Mouse (Mus musculus) heart, embryonic 14.5 days (tissue): Measurements from ENCODE around the gene Atp5d. TPM values are rescaled to one million over a fixed set of nuclear protein-coding genes. Genes with fewer than 3 reads are reported as not detected.

Source experiments
- ATAC-seq: fragments of 200-750 bp; cut with Nextera tagmentation; 2 replicates; pipeline ENCODE4 v1.8.0; 2017; ENCODE audit warnings: low read depth, moderate TSS enrichment; ENCODE audit not compliant: insufficient number of reproducible peaks, insufficient read depth, low FRiP score
- H3K27ac ChIP-seq, 2 experiments: fragments of 200-500 bp in 1 of 2; fragments of 300-500 bp in 1 of 2; sonication (generic) in 1 of 2; replicated peaks in 1 of 2; 2 replicates each; pipeline ENCODE4 v1.5.1; 2012 to 2014; ENCODE audit warnings: low read depth in 2 of 2, low read length in 2 of 2, control low read depth in 1 of 2, mild to moderate bottlenecking in 1 of 2, mixed read lengths in 1 of 2; ENCODE audit not compliant: control insufficient read depth in 1 of 2, insufficient read depth in 1 of 2
- H3K27me3 ChIP-seq: fragments of 300-500 bp; sonication (generic); 2 replicates; pipeline ENCODE4 v1.6.1; 2014; ENCODE audit warnings: mild to moderate bottlenecking, low read length, control low read depth; ENCODE audit not compliant: control insufficient read depth, insufficient read depth
- H3K36me3 ChIP-seq: fragments of 300-500 bp; sonication (generic); 2 replicates; pipeline ENCODE4 v1.6.1; 2014; ENCODE audit warnings: mild to moderate bottlenecking, control low read depth, low read length, mixed read lengths; ENCODE audit not compliant: control insufficient read depth, insufficient read depth
- H3K4me1 ChIP-seq, 2 experiments: fragments of 200-500 bp in 1 of 2; fragments of 300-500 bp in 1 of 2; sonication (generic) in 1 of 2; 2 replicates each; pipeline ENCODE4 v1.6.1; 2012 to 2014; ENCODE audit warnings: low read length in 2 of 2, control low read depth in 1 of 2, mixed read lengths in 1 of 2; ENCODE audit not compliant: control insufficient read depth in 2 of 2, insufficient read depth in 2 of 2
- H3K4me2 ChIP-seq: fragments of 300-500 bp; sonication (generic); 2 replicates; pipeline ENCODE4 v1.6.1; 2014; ENCODE audit warnings: mild to moderate bottlenecking, low read length
- H3K4me3 ChIP-seq, 2 experiments: fragments of 200-500 bp in 1 of 2; fragments of 300-500 bp in 1 of 2; sonication (generic) in 1 of 2; 2 replicates each; pipeline ENCODE4 v1.5.1; 2012 to 2014; ENCODE audit warnings: low read length in 2 of 2, mild to moderate bottlenecking in 2 of 2, control low read depth in 1 of 2, low read depth in 1 of 2, moderate library complexity in 1 of 2; ENCODE audit not compliant: control insufficient read depth in 1 of 2, insufficient read depth in 1 of 2
- H3K9ac ChIP-seq: fragments of 300-500 bp; sonication (generic); 2 replicates; pipeline ENCODE4 v1.6.1; 2014; ENCODE audit warnings: mild to moderate bottlenecking, low read length
- H3K9me3 ChIP-seq: fragments of 300-500 bp; sonication (generic); 2 replicates; pipeline ENCODE4 v1.6.1; 2016; ENCODE audit warnings: low read length, control low read depth; ENCODE audit not compliant: control insufficient read depth
- WGBS: fragments of 180-500 bp; shearing (Covaris S2); extraction: QIAGEN DNeasy Blood & Tissue Kit; methylation state at CpG from one replicate; pipeline ENCODE4 v1.1.7; 2014; 5-methylcytosine and 5-hydroxymethylcytosine counted together
- polyA plus RNA-seq: library from polyadenylated mRNA; unstranded; fragments of >200 nt; fragmentation: Nextera tagmentation; extraction: Ambion mirVana; gene quantifications from 2 replicates; pipeline ENCODE4 v1.2.1, GENCODE M21; 2014

Gene Atp5d
- polyA plus RNA-seq, 1 experiment from 2014 or later: 1,015 TPM

DNA sequence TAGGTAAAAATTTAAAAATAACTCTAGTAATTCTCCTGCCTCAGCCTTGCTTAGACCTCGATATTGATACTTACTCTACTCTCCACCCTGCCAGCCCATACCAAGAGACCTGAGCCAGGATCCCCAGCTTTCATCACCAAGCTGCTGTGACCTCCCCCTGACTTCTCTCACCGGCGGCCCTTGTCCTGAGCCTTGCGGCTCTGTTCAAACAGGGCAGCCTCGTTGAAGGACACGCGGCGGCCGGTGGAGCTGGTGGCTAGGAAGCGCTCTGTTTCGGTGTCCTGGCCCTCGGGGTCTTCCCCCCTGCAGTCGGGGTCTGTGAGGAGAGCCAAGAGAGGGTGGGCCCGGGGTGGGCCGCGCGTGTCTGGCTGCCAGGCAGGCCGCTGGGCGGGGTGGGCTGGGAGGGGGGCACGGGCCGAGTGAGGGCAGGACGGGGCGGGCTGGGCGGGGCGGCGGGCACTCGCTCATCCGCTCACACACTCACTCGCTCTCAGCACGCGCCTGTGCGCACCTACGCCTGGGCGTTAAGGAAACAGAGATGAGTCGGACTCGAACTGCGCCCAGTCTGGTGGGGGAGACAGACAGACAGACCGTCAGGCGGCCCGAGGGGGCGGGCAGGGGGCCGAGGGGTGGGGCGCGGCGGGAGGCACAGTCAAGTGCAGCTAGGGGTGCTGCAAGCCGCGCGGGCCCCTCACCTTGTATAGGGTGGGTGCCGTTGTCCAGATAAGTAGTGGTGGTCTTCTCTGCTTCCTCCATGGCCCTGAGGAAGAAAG lies 2.1 kb upstream of the Atp5d start:
- Histone ChIP-seq H3K9me3 (0 out of 2 replicates have a peak, but pooled peaks cover 3% of the 10 kb centered on the region), H3K27me3 (peaks cover 31% of the 10 kb centered on the region), H3K4me3 (peak overlapping the region; percentile 1 to 64), H3K36me3 (peaks cover 14% of the 10 kb centered on the region), H3K9ac (peak overlapping the region; percentile 25; the same call in 1 of the 2 replicates), H3K4me2 (peak overlapping the region; percentile 99), H3K27ac (no peak overlapping the region), H3K4me1 (peaks cover 18 to 45% of the 10 kb centered on the region in 2 experiments)
- WGBS: 15% methylated on average over 48 of the region's 49 CpGs
- no peak for ATAC-seq

GRCm38 (mm10) chr10:80136952-80137625 lies 1.3 kb upstream of the Atp5d start:
- Histone ChIP-seq H3K27ac (no peak overlapping the region), H3K4me2 (peak overlapping the region; percentile 99), H3K27me3 (peaks cover 31% of the 10 kb centered on the region), H3K9ac (peak overlapping the region; percentile 79; the same call in 1 of the 2 replicates), H3K9me3 (0 out of 2 replicates have a peak, but pooled peaks cover 3% of the 10 kb centered on the region), H3K36me3 (peaks cover 7% of the 10 kb centered on the region), H3K4me1 (peaks cover 18 to 45% of the 10 kb centered on the region in 2 experiments), H3K4me3 (peak overlapping the region; percentile 13 to 64)
- WGBS: 6% methylated on average over 28 of the region's 29 CpGs
- no peak for ATAC-seq

DNA sequence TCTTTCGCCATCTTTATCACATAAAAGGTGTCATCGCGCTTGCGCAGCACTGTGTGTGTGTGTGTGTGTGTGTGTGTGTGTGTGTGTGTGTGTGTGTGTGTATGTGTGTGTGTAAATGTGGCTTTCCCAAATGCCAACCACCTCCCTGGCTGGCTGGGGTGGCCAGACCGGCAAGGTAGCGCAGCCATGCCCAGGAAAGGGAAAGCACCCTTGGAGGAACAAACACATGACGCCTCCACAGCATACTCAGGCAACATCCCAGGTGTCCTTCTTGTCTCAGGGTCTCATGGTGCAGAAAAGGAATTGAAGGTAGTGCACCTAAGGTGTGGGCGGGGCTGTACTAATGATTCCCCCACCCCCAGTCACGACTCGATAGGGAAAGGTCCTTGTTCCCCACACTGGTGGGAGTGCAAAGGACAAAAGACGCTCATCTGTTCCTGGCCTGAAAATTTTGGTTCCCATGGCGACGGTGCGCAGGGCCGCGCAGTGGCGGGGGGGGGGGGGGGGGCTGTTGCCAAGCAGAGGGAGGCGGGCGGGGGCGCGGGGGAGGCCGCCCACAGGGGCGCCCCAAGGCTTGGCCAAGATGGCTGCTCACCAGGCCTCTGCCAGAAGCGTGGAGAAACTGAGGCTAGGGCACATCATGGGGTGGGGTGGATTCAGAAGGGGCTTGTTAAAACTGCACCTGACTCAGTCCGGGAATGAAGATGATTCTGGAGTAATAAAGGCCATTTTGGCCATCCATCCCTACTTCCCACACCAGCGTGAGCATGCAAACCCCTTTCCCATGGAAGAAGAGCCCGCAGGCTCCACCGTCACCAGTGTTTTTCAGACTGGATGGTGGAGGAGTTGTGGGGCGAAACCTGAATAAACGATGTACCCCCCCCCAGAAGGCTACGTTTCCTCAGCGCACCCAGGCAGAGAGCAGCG lies 543 bp upstream of the Atp5d start:
- peaks cover 20 to 45% of the 10 kb centered on the region in 2 experiments for H3K4me1 ChIP-seq
- H3K27me3 ChIP-seq: peaks cover 31% of the 10 kb centered on the region
- H3K4me2 ChIP-seq: peak overlapping the region; percentile 99
- H3K36me3 ChIP-seq: peaks cover under 1% of the 10 kb centered on the region; the same call in 1 of the 2 replicates
- 0 out of 2 replicates have a peak, but pooled peaks cover 3% of the 10 kb centered on the region for H3K9me3 ChIP-seq
- no peak for ATAC-seq
- H3K9ac ChIP-seq: peak overlapping the region; percentile 79
- peak overlapping the region; percentile 58 to 64 for H3K4me3 ChIP-seq
- 6% methylated on average over 25 of the region's 33 CpGs for WGBS
- H3K27ac ChIP-seq: no peak overlapping the region

DNA sequence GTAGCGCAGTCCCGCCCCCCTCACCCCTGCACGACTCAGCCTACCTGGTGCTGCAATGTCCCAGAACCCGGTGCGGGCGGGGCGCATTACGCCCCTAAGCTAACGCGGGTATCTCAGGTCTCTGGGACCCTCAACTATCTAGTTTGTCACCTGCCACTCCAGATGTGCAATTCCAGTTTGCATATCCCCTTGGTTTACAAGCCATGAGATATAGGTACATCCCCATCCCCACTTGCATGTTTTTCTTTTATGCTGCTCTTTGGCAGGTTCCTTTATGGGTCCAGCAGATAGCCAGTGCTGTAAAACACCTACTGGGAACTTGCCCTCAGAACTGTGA lies 975 bp downstream of the Atp5d start:
- Histone ChIP-seq H3K4me3 (peak overlapping the region; percentile 58 to 64), H3K27me3 (peaks cover 31% of the 10 kb centered on the region), H3K9me3 (0 out of 2 replicates have a peak, but pooled peaks cover 3% of the 10 kb centered on the region), H3K4me2 (peak overlapping the region; percentile 99), H3K4me1 (peaks cover 12 to 42% of the 10 kb centered on the region in 2 experiments), H3K9ac (peak overlapping the region; percentile 79), H3K27ac (0 out of 4 replicates have a peak overlapping the region, but pooled peaks of 1 of the 2 experiments have one; percentile 21), H3K36me3 (peaks cover 15% of the 10 kb centered on the region)
- ATAC-seq: 0 out of 2 replicates have a peak, but pooled peaks have one; percentile 0
- under 1% methylated on average over 10 of the region's 10 CpGs for WGBS

- Histone ChIP-seq H3K36me3 (peaks cover 23% of the 10 kb centered on the region), H3K9me3 (0 out of 2 replicates have a peak, but pooled peaks cover 3% of the 10 kb centered on the region), H3K27me3 (peaks cover 30% of the 10 kb centered on the region), H3K4me1 (peaks cover 12 to 46% of the 10 kb centered on the region in 2 experiments), H3K4me2 (peak overlapping the region; percentile 96; the same call in 1 of the 2 replicates), H3K9ac (0 out of 2 replicates have a peak overlapping the region, but pooled peaks have one; percentile 70), H3K4me3 (no peak overlapping the region), H3K27ac (0 out of 4 replicates have a peak overlapping the region, but pooled peaks of 1 of the 2 experiments have one; percentile 82)
- 76% methylated on average over 11 of the region's 11 CpGs for WGBS
- ATAC-seq: no peak
These were observed 1.7 kb downstream of the Atp5d start for GRCm38 (mm10) chr10:80139975-80140665.

GRCm38 (mm10) chr10:80140666-80141035 lies 2.2 kb downstream of the Atp5d start, which contains the start of gene Cbarp:
TSS of gene Cbarp (minus strand) at chr10:80140835.
- WGBS: 68% methylated on average over 10 of the region's 10 CpGs
- Histone ChIP-seq H3K4me2 (peak within 1 kb of the TSS; percentile 99), H3K27me3 (peaks cover 27% of the 10 kb centered on the region), H3K27ac (peak within 1 kb of the TSS; percentile 46 to 82), H3K36me3 (peaks cover 28% of the 10 kb centered on the region), H3K4me1 (peaks cover 13 to 51% of the 10 kb centered on the region in 2 experiments), H3K9me3 (0 out of 2 replicates have a peak, but pooled peaks cover 3% of the 10 kb centered on the region), H3K4me3 (peak within 1 kb of the TSS; percentile 12 to 69), H3K9ac (peak within 1 kb of the TSS; percentile 70)
- no peak for ATAC-seq
